Mouse (Mus musculus) fat pad, adult 2 months (tissue): ENCODE measurements around the gene Rapgefl1.
A peak's percentile ranks its signal among the peaks of the same experiment; 100 is the strongest.

Experiments
- DNase-seq: peaks from one replicate; pipeline ENCODE4 v3.0.0-alpha.2; 2011; ENCODE audit warnings: low read depth, low spot score; ENCODE audit errors: extremely low read depth

Gene Rapgefl1

GRCm38 (mm10) chr11:98836651-98837141 is at the start of gene Rapgefl1:
TSS of gene Rapgefl1 (plus strand) at chr11:98836785.
- no peak for DNase-seq

GRCm38 (mm10) chr11:98787229-98787628 is 49.4 kb upstream of the Rapgefl1 start:
- DNase-seq, result no peak

GRCm38 (mm10) chr11:98787691-98788090 is 48.9 kb upstream of the Rapgefl1 start:
- DNase-seq, result no peak

- no peak for DNase-seq
These were observed 48.4 kb upstream of the Rapgefl1 start for GRCm38 (mm10) chr11:98788139-98788538.

GRCm38 (mm10) chr11:98788550-98789218 is 47.9 kb upstream of the Rapgefl1 start:
- DNase-seq, result peak; percentile 88

GRCm38 (mm10) chr11:98789219-98789807 is 47.3 kb upstream of the Rapgefl1 start:
- DNase-seq, result no peak

GRCm38 (mm10) chr11:98789824-98790223 is 46.8 kb upstream of the Rapgefl1 start:
- no peak for DNase-seq

- DNase-seq, result no peak
These were observed 45.9 kb upstream of the Rapgefl1 start for GRCm38 (mm10) chr11:98790631-98791205.

- DNase-seq, result no peak
These were observed 45.1 kb upstream of the Rapgefl1 start for GRCm38 (mm10) chr11:98791448-98791847.

GRCm38 (mm10) chr11:98792081-98792480 is 44.5 kb upstream of the Rapgefl1 start:
- no peak for DNase-seq

- DNase-seq, result no peak
These were observed 42.0 kb upstream of the Rapgefl1 start for GRCm38 (mm10) chr11:98794469-98795014.

- no peak for DNase-seq
These were observed 41.4 kb upstream of the Rapgefl1 start, which contains the start of gene Msl1 for GRCm38 (mm10) chr11:98795015-98795713. TSS of gene Msl1 (plus strand) at chr11:98795516.

- DNase-seq, result no peak
These were observed 40.7 kb upstream of the Rapgefl1 start for GRCm38 (mm10) chr11:98795714-98796514.

- no peak for DNase-seq
These were observed 39.9 kb upstream of the Rapgefl1 start for GRCm38 (mm10) chr11:98796515-98797216.

- DNase-seq, result no peak
These were observed 39.3 kb upstream of the Rapgefl1 start for GRCm38 (mm10) chr11:98797306-98797705.

- DNase-seq, result no peak
These were observed 38.7 kb upstream of the Rapgefl1 start for GRCm38 (mm10) chr11:98797909-98798308.

GRCm38 (mm10) chr11:98804605-98805004 is 32.0 kb upstream of the Rapgefl1 start, which contains the start of gene Casc3:
TSS of gene Casc3 (plus strand) at chr11:98804905.
- DNase-seq, result no peak

- no peak for DNase-seq
These were observed 28.2 kb upstream of the Rapgefl1 start for GRCm38 (mm10) chr11:98808417-98808816.

GRCm38 (mm10) chr11:98809457-98810290 is 26.9 kb upstream of the Rapgefl1 start:
- peak; percentile 59 for DNase-seq
